Mouse (Mus musculus) lung, adult 18-20 months (tissue): ENCODE data around the gene Acbd7.

ENCODE experiments used
- DNase-seq, 2 experiments: peaks; one replicate each; pipeline ENCODE4 v3.0.0; 2022; ENCODE audit warnings: mixed read lengths in 2 of 2

Gene Acbd7

GRCm38 (mm10) chr2:3387105-3387860, 51.3 kb downstream of the Acbd7 start:
- no peak for DNase-seq
